Mouse (Mus musculus) testis, postnatal 14 days (tissue): ENCODE results near the gene Dmwd.

ENCODE experiments used
- DNase-seq: peaks from one replicate; pipeline ENCODE4 v3.0.0; 2021; ENCODE audit warnings: low spot score

Gene Dmwd

GRCm38 (mm10) chr7:19095751-19096110, 19.7 kb downstream of the Dmwd start:
- DNase-seq: peak; percentile 73

- no peak for DNase-seq
These were observed 20.5 kb downstream of the Dmwd start for GRCm38 (mm10) chr7:19096421-19096976.

- DNase-seq: peak; percentile 23
These were observed 21.2 kb downstream of the Dmwd start for GRCm38 (mm10) chr7:19097217-19097616.

GRCm38 (mm10) chr7:19097863-19098262, 21.8 kb downstream of the Dmwd start:
- DNase-seq: peak; percentile 8

- DNase-seq: no peak
These were observed 22.8 kb downstream of the Dmwd start for GRCm38 (mm10) chr7:19098811-19099210.

- no peak for DNase-seq
These were observed 24.3 kb downstream of the Dmwd start for GRCm38 (mm10) chr7:19100290-19100689.

- DNase-seq: no peak
These were observed 27.7 kb downstream of the Dmwd start for GRCm38 (mm10) chr7:19103741-19104140.

GRCm38 (mm10) chr7:19104486-19104885, 28.5 kb downstream of the Dmwd start:
- no peak for DNase-seq

GRCm38 (mm10) chr7:19107436-19107835, 31.4 kb downstream of the Dmwd start:
- no peak for DNase-seq

GRCm38 (mm10) chr7:19109565-19109964, 33.5 kb downstream of the Dmwd start:
- no peak for DNase-seq

- DNase-seq: peak; percentile 96
These were observed 42.2 kb downstream of the Dmwd start, which contains the start of gene Gm4969 for GRCm38 (mm10) chr7:19118028-19118771. Gene Gm4969 (minus strand): TSS chr7:19118368.

GRCm38 (mm10) chr7:19119083-19119482, 43.1 kb downstream of the Dmwd start:
- peak; percentile 43 for DNase-seq

- DNase-seq: peak; percentile 95
These were observed 43.8 kb downstream of the Dmwd start, which contains the start of gene Fbxo46 for GRCm38 (mm10) chr7:19119631-19120429. Gene Fbxo46 (plus strand): TSS chr7:19119859.

- DNase-seq: peak; percentile 36
These were observed 45.7 kb downstream of the Dmwd start for GRCm38 (mm10) chr7:19121686-19122085.

GRCm38 (mm10) chr7:19124713-19125112, 48.7 kb downstream of the Dmwd start:
- DNase-seq: no peak

- DNase-seq: no peak
These were observed 51.7 kb downstream of the Dmwd start for GRCm38 (mm10) chr7:19127744-19128143.

- DNase-seq: no peak
These were observed 53.4 kb downstream of the Dmwd start for GRCm38 (mm10) chr7:19129396-19129795.

GRCm38 (mm10) chr7:19130657-19131056, 54.6 kb downstream of the Dmwd start:
- no peak for DNase-seq

GRCm38 (mm10) chr7:19131324-19131848, 55.4 kb downstream of the Dmwd start:
- peak; percentile 98 for DNase-seq
